Mouse (Mus musculus): ENCODE data around the gene Natd1. TPM values are rescaled to one million over a fixed set of nuclear protein-coding genes. Genes with fewer than 3 reads are reported as not detected.
A peak's percentile ranks its signal among the peaks of the same experiment; 100 is the strongest.
"Not testable (repeated sequence)": the region's sequence is repeated elsewhere in the genome, so short reads cannot be mapped to it uniquely, and the experiment has no call there.

The Natd1 gene
- total RNA-seq, 1 experiment from 2014 or later = 1.7 TPM

DNA sequence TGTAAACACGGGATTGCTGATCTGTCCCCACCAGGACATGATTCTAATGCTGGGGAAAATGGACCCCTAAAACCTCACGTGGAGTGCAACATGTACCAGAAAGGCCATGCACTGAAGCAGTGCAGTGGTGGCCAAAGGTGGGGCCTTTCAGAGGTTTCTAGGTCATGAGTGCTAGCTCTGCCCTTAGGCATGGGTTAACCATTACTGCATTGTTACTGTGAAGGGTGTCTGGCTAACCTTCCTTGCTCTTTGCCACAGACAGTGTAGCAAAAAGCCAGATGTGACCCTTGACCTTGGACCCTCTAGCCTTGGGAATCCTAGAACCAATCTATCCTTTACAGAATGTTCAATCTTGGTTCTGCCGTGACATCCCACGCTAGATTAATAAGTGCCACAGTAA lies 12.1 kb downstream of the Natd1 start:
- no peak for ATAC-seq (replicated peaks; ENCODE audit: low read depth, poor library complexity, severe bottlenecking)

DNA sequence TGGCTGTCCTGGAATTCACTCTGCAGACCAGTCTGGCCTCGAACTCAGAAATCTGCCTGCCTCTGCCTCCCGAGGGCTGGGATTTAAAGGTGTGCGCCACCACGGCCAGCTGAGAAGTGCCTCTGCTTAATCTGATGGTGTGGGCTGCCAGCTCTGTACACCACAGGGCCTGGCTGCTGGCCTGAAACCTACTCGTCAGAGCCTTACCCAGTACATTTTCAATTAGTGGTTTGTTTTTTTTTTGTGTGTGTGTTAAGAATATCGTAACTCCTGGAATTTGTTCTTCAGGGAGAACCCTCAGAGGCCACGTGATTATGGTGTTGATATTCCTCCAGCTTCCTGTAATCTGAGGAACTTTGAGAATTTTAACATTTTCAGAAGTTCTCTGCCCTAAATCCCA lies 12.5 kb downstream of the Natd1 start:
- ATAC-seq (replicated peaks; ENCODE audit: low read depth, poor library complexity, severe bottlenecking) = no peak

DNA sequence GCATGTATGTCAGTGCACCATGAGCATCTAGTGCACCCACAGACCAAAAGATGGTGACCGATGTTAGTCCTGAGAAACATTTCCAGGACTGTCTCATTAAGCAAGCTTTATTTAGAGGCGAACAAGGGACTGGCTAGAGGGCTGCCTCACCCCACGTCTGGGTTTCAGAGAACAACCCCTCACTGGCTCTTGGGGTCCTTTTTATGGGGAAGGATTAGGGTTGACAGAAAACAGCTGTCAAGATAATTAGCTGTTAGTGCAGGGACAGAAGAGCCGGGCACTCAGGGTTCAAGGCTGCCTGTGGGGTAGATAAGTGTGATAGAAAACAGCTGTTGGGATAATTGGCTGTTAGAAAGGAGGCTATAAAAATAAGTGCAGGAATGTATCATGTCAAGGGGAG lies 18.6 kb downstream of the Natd1 start:
- no peak for ATAC-seq (replicated peaks; ENCODE audit: low read depth, poor library complexity, severe bottlenecking)

DNA sequence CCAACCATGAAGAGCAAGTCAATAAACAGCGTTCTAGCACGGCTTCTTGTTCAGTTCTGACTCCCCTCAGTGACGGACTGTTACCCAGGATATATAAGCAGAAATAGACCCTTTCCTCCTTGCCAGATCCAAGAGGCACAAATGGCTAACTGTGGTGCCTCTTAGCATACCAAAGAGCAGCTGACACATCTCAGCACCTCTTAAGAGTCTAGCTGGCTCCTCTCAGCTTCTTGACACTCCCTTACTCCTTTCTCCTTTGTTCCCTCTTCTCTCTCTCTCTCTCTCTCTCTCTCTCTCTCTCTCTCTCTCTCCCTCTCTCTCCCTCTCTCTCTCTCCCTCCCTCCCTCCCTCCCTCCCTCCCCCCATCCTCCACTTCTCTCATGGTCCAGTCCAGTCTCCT lies 23.8 kb downstream of the Natd1 start:
- no peak for ATAC-seq (replicated peaks; ENCODE audit: low read depth, poor library complexity, severe bottlenecking)

DNA sequence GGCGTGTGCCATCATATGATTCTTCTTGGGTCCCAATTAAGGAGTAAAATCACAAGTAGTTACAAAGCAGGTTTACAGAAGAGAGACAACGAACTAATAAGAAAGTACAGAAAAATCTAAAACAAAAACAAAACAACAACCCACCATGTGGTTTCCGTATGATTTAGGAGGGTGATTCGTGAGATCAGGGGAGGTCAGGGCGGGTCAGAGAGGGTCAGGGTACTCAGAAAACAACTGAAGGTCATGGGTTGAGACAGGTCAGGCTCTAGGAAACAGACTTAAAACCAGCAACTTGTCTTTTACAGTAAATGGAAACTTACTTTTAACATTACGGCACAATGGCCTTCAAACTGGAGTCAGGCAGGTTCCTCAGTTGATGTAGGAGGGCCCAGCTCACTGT lies 24.3 kb downstream of the Natd1 start:
- ATAC-seq (replicated peaks; ENCODE audit: low read depth, poor library complexity, severe bottlenecking) = no peak

DNA sequence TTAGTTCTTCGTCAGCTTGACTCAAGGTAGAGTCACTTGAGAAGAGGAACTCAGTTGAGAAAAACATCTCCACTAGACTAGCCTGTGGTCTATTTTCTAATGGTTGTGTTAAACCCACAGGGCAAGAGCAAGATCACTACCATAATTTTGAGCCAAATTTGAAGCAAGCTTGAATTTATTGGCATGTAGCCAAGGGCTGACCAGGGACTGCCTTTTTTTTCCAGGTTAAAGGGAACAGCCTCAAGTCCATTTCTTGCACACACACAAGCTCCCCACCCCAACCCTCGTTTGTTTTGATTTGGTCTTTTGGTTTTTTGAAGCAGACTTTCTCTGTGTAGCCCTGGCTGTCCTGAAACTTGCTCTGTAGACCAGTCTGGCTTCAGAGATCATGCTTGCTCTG lies 24.7 kb downstream of the Natd1 start:
- no peak for ATAC-seq (replicated peaks; ENCODE audit: low read depth, poor library complexity, severe bottlenecking)

DNA sequence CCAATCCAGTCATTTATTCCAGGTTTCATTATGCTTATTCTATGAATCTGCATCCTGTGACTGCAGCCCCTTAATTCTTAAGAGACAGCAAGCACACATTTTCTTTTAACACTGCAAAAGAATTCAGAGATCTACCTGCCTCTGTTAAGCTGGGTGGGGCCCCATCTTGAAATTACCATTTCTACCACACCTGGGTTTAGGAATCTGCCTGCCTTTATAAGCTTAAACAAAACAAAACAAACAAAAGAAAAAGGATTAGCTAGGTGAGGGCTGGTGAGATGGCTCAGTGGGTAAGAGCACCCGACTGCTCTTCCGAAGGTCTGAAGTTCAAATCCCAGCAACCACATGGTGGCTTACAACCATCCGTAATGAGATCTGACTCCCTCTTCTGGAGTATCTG lies 27.6 kb downstream of the Natd1 start:
- not testable (repeated sequence) for ATAC-seq (replicated peaks; ENCODE audit: low read depth, poor library complexity, severe bottlenecking)

DNA sequence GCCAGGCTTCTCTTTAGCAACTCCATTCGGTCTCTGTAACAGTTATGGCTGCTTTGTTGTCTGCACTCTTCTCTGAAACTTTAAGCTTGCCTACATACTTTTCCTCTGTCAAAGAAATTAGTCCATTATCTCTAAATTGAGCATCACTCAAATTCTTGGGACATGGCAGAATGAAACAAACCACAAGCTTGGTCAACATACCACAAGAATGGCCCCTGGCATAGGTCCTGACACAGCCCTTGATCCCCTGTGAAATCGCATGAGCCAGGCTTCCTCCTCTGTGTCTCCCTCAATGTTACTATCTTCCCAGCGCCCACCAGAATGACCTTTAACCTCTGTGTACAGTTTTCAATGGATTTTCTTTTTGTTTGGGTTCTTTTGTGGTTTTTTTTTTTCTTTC lies 32.2 kb downstream of the Natd1 start:
- no peak for ATAC-seq (replicated peaks; ENCODE audit: low read depth, poor library complexity, severe bottlenecking)

DNA sequence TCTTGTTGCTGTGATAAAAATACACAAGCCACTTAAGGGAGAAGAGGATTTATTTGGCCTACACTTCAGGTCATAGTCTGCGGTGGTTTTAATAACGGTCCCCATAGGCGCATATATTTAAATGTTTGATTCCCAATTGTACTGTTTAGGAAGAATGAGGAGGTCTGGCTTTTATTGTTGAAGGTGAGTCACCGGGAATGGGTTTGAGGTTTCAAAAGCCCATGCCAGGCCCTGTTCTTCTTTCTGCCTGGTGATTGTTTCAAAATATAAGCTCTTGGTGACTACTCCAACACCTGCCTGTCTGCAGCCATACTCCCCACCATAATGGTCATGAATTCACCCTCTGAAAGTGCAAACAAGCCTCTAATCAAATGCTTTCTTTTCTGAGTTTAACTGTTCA lies 34.0 kb downstream of the Natd1 start:
- no peak for ATAC-seq (replicated peaks; ENCODE audit: low read depth, poor library complexity, severe bottlenecking)

DNA sequence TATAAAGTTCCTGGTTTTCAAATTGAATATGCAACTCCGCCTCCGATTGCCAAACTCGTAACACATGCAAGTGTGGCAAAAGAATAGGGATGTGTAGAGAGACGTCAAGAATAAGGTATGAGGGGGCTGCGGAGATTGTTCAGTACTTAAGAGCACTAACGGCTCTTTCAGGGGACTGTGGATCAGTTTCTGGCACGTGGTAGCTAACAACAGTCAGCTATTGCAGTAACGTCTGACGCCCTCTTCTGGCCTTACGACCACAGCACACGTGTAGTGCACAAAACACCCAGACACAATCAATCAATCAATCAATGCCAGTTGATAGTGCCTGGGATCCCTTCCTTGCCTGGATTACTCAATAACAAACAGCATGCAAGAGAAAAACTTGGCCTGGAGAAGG lies 35.1 kb downstream of the Natd1 start:
- ATAC-seq (replicated peaks; ENCODE audit: low read depth, poor library complexity, severe bottlenecking) = peak; percentile 57

DNA sequence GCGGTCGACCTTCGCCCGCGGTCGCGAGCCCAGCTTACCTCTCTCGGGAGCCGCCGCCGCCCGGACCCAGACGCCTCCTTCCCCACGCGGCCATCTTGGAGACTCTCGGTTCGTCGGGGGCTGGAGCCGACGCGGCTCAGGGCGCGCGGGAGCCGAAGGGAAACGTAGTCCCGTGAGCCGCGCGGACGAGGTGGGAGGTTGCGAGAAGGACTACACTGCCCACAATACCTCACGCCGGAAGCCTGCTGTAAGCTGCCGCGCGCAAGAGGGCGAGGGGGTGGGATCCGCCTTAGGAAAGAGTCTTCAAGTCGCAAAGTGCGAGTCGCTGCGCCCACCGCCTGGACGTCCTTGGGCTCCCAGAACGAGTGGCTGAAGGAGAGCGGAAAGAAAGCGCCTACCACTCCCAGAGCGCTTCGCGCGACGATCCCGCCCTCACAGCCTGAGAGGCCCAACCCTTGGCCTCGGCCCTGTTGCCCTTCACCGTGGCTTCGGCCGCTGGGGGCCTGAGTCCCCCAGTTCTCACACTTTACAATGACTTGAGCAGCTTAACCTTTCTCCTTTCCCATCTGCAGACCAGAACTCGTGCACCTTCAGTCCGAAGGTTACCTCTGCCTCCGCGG lies 35.8 kb downstream of the Natd1 start, which contains the start of gene Tmem11:
Gene Tmem11 (minus strand): TSS at position 598 of the 620 bp plus-strand sequence.
- ATAC-seq (replicated peaks; ENCODE audit: low read depth, poor library complexity, severe bottlenecking) = peak; percentile 95

DNA sequence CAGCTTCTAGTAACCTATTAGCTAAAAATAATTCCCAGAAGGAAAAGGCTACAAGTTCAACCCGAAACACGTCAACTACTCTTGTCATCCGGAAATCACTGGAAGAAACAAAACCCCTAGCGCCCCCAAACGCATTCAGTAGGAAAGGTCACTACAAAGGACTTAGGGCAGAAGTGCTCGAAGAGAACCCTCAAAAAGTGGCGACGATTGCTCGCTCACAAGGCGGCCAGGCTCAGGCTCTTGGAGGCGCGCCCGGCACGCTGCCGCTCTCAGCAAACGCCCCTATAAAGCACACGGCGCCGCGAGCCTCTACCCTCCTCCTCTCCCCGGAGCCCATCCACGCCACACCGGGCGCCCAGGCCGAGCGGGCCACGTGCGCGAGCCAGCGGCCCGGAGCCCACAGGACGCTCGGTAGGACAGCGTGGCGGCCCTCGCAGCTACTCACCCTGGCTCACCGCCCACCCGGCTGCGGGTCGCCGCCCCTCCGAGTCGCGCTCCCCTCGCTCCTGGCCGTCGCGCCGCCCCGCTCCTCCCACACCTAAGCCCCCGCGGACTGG lies 36.4 kb downstream of the Natd1 start:
- ATAC-seq (replicated peaks; ENCODE audit: low read depth, poor library complexity, severe bottlenecking) = no peak

DNA sequence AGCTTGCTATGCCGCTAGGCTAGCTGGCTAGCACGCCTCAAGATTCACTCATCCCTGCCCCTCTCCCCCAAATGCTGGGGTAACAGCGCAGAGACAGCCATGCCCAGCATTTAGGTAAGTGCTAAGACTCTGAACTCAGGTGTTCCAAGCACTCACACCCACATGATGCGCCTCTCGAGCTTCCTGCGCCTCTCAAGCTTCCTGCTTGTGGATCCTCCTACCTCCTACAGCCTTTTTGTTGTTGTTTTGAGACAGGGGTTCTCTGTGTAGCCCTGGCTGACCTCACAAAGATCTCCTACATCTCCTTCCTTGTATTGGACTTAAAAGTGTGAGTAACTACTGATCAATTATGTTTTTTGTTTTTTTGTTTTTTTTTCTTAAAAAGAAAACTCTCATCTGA lies 41.4 kb downstream of the Natd1 start:
- no peak for ATAC-seq (replicated peaks; ENCODE audit: low read depth, poor library complexity, severe bottlenecking)

DNA sequence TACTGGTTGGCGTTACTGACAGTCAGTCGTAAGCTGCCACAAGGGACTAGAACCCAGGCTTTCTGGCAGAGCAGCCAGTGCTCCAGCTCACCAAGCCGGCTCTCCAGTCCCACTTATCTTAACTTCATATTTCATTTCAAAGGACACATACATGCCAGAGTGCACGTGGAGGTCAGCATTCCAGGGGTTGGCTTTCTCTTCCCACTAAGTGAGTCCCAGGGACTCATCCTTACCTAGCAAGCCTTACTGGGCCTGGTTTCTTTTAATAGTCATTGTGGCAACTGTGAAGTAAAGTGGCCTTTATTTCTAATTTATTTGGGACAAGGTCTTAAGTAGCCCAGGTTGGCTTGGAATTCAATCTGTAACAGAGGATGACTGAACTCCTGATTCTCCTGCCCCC lies 43.1 kb downstream of the Natd1 start:
- ATAC-seq (replicated peaks; ENCODE audit: low read depth, poor library complexity, severe bottlenecking) = no peak

DNA sequence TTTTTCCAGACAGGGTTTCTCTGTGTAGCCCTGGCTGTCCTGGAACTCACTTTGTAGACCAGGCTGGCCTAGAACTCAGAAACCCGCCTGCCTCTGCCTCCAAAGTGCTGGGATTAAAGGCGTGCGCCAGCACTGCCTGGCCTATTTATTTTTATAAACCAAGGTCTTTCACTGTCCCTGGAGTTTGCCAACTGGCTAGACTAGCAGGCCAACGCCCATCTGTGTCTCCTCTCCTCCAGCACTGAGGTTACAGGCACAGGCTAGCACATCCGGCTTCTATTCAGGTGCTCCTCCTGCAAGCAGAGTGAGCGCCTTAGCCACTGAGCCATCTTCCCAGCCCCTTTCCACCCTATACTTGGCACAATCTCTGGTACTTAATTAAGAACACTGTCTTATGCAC lies 45.1 kb downstream of the Natd1 start:
- ATAC-seq (replicated peaks; ENCODE audit: low read depth, poor library complexity, severe bottlenecking) = not testable (repeated sequence)

DNA sequence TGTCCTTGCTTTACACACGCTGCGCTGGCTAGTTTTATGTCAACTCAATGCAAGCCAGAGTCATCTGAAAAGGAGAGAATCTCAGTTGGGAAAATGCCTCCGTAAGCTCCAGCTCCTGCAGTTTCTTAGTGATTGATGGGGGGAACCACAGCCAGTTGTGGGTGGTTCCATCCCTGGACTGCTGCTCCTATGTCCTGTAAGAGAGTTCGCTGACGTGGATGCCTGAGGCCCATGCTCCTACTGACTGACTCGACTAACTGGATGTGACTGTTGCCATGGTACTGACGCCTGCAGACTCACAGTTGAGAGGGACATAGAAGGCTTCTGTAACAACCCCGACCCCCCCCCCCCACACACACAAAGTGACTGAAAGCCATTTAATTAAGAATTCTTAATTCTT lies 46.6 kb downstream of the Natd1 start:
- ATAC-seq (replicated peaks; ENCODE audit: low read depth, poor library complexity, severe bottlenecking) = no peak

DNA sequence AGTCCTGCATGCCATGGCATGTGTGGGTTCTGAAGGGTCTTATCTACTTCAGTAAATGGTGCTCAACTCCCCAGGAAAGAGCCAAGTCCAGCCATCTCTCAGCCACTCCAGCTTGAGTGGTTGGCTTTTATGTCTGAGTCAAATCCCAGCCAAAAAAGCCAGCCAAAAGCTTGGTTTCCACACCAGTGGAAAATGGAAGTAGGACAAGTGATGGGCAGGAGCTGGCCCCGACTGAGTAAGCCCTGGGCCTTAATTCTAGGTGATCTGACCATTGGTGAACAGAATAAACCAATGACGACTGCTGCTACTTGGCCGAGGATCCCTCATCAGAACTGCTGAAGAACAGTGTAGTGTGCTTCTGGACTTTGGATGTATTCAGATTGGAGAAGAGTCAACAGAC lies 47.1 kb downstream of the Natd1 start:
- ATAC-seq (replicated peaks; ENCODE audit: low read depth, poor library complexity, severe bottlenecking) = no peak

DNA sequence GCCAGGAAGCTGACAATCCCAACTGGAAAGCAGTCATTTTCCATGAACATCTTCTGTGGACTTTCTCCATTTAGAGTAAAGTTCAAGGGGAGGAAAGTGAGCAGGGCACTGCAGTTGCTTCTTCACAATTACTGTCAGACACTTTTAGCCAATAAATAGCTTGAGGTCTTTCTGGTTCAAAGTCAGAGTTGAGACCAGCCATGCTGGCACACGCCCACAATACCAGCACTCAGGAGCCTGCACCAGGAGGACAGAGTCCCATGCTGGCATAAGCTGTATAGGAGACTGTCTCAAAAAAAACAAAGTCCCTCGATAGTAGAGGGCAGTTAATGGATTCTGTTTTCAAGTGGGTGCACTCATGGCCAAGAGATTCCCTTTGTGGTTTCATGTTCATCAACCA lies 48.5 kb downstream of the Natd1 start:
- no peak for ATAC-seq (replicated peaks; ENCODE audit: low read depth, poor library complexity, severe bottlenecking)

DNA sequence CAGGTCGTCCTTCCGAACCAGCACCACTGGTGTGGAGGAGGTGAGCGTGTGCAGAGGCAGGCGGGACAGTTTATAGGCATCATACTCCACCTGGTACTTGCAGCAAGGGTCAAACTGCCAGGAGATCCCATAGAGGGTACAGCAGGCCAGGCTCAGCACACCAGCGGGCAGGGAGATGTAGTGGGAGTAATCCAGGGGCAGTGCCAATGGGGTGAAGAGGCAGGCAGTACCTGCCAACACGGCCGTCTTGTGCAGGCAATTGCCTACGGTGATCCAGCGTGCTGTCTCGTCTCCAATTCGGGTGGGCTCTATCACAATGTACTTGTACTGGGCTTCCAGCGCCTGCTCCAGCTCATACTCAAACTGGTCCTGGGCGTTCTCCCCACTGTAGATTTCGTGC lies 49.6 kb downstream of the Natd1 start:
- no peak for ATAC-seq (replicated peaks; ENCODE audit: low read depth, poor library complexity, severe bottlenecking)

DNA sequence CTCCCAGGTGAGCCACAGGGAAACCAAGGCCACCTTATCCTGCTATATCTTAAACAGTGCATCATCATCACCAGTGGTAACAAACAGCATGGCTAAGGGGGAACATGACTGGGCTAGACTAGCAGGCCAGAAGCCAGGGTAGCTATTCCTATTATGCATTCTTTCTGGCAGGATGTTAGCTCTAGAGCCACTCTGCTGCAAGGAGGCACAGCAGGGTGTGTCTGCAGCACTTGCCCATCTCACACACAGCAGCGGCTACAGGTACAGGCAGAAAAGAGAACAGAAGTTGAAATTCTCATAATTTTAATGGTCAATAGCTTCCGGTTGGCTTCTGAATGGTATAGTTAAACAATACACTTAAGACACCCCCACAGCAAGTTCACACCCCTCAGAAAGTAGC lies 50.4 kb downstream of the Natd1 start:
- no peak for ATAC-seq (replicated peaks; ENCODE audit: low read depth, poor library complexity, severe bottlenecking)

DNA sequence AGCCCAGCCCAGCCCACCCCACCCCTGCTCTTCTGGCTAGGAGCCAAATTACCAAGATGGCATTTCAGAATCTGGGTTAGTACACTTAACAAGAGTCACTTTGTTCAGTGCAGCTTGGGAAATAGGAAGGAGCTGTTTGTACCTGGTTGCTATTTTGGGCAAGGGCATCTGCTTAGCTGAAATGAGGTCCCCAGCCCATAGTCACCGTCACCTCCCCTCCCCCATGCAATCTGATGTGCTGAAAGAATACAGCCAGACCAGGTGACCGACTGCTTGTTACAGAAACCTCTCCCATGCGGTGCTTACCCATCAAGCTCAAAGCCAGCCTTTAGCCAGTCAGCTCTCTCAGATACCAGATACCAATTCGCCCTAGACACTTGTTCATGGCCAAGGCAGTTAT lies 51.4 kb downstream of the Natd1 start:
- ATAC-seq (replicated peaks; ENCODE audit: low read depth, poor library complexity, severe bottlenecking) = no peak

DNA sequence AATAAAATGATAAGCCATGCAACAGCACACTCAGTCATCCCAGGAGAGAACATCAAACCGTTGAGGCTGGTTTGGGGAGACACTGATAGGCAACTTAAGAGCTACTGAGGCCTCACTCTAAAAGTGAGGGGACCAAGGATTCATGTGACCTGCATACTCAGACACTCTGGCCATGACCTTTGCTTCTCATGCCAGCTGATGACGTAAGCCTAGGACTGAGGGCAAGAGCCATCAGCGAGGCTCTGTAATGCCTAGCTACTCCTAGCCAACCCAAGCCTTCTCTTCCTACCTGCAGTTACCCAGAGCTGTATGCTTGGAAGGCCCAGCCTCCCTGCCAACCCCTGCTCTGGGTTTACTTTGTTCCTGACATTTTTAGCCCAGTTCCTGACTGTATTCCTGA lies 52.6 kb downstream of the Natd1 start:
- ATAC-seq (replicated peaks; ENCODE audit: low read depth, poor library complexity, severe bottlenecking) = no peak

Data from common myeloid progenitor, adult 5-6 weeks (primary cell).